Mouse (Mus musculus): Measurements from ENCODE around the gene Gm156.

DNA sequence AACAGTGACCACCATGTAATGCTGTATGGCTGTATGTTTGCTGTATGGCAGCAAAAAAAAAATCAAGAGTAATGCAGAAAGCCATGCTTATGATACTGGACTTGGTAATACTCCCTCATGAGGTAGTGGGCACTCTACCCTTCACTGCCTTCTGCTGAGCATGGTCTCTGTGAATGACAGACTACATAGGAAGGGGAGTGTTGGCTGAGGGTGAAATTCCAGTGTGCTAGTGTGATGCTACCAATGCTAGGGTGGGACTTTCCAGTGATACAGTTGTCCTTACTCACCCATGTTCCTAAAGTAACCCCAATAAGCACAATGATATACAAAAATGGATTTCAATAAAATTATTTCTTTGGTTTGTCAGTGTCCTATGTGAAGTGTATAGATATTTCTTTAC lies 47.7 kb downstream of the Gm156 start:
- TF ChIP-seq POLR2A (IDR thresholded peaks at IDR 0.05; ENCODE audit: low read depth, low read length) (no peak), CTCF (IDR thresholded peaks at IDR 0.05; ENCODE audit: extremely low read depth, insufficient read depth, insufficient read length, insufficient replicate concordance) (no peak)
